Mouse (Mus musculus) cerebellum, postnatal 36 days (tissue): Measurements from ENCODE around the gene Psmb2.

Experiments used
- DNase-seq, 2 experiments: peaks; one replicate each; pipeline ENCODE4 v3.0.0; 2021 to 2022; ENCODE audit warnings: mixed read lengths in 2 of 2

Gene Psmb2

GRCm38 (mm10) chr4:126677054-126678003 lies at the start of gene Psmb2:
Gene Psmb2 (plus strand): TSS chr4:126677630.
- DNase-seq: peak; percentile 99

- no peak for DNase-seq
Measured at GRCm38 (mm10) chr4:126631922-126632321, 45.5 kb upstream of the Psmb2 start.

DNA sequence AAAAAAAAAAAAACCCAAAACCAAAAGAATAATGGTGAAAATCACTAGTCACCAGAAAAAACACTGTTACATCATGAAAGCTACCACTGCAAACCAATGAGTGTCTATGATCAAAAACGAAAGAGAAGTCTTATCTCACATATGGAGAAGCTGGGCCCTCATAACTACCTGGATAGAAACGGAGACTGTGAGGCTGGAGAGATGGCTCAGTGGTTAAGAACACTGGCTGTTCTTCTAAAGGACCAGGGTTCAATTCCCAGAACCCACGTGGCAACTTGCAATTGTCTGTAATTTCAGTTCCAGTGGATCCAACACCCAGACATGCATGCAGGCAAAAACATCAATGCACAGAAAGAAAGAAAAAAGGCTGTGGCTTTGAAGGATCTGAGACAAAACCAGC lies 44.8 kb upstream of the Psmb2 start:
- no peak for DNase-seq

DNA sequence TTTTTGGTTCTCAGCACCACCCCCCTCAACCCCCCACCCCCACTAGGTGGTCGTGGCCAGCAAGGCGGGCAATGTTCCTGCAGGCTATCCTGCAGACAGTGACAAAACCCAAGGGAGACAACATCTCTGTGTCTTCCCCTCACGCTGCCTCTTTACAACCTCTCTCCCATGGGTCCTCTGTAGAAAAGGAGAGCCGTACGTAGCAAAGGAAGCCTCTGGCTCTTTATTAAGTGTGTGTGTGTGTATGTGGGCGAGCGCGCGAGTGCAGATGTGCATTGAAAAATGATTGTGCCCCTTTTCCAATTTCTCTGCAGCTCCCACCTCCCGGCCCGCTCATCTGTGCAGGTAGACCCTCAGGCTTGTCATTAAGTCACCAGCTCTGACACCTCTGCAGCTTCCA lies 41.1 kb upstream of the Psmb2 start:
- DNase-seq: no peak

- no peak for DNase-seq
Measured at GRCm38 (mm10) chr4:126637446-126637845, 40.0 kb upstream of the Psmb2 start.

GRCm38 (mm10) chr4:126639339-126639738 lies 38.1 kb upstream of the Psmb2 start:
- DNase-seq: no peak

DNA sequence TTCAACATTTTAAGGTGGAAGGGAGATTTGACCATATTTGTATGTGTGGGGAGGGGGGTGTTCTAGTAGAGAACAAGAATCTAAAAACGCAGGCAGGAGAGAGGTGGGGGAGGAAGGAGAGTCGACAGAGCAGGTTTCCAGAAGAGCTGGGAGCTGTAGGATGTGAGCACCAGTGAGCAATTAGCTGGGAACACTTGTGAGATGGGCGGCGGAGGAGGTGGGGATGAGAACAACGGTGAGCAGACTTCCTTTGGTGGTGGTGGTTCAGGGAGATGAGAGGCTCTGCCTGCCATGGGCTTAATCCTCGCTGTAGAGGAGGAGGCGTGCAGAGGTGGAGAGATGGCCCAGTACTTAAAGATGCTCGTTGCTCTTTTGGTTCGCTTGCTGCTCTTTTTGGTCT lies 35.5 kb upstream of the Psmb2 start:
- DNase-seq: no peak

GRCm38 (mm10) chr4:126643815-126644214 lies 33.6 kb upstream of the Psmb2 start:
- no peak for DNase-seq

DNA sequence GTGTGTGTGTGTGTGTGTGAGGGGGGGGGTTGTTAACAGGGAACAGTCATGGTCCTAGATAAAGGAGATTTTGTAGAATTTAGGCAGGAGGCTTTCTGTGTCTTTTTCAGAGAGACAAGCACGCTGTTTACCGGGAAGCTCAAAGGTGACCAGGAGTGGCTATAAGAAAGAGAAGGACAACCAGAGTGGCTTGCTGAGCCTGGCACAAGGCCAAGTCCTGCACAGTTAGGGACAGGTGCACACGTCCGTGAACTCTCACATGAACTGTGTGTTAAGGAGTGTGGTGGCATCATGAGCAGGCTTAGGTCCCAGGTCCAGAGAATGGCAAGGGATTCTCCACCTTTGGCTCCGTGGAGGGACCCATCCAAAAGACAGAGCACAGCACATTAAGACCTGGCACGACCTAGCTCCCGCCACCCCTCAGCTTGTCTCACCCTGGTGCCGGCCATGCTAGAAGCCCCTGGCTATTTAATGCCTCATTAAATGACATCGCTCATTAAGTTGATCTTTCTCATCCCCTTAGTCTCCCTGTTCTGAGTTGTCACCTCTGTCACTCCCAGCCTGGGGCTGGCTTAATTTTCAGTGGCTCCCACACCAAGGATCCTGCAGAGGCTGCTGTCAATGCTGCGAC lies 33.0 kb upstream of the Psmb2 start:
- no peak for DNase-seq

DNA sequence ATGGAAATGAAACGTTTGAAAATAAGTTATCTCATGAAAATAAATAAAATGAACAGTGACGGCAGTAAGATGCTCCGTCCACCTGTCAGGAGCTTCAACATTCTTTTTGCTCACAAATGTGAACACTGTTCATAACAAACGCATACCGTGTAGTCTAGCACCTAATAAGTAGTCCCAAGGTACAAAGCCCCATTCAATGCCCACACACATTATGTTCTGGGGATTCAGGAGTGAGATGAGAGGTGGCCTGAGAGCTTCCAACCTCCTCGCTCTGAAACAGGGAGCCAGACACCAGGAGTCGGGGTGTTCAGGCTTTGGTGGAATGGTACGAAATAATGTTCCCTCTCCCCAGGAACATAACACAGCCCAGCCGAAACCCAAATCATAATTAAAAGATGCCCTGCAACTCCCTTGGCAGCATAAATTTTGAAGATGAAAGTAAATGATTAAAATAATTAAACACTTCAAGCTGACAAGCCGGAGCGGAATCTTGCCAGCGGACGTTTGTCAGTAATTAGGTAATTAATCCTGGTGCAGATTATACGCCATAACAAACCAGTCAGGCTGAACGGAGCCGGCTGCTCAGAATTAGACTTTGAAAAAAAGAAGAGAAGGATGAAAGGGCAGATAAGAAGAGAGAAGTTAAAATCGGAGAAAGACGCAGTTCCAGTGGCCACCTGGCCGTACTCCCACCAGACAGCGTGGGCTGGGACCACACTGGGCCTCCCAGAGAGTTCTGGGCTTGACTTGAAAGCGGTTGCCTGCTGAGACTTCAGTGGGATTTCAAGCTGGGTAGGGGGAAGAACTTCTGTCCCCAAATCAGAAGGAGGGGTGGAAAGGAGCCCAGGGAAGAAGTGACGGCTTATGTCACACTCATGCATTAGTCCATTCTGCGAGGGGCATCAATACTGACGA lies 29.2 kb upstream of the Psmb2 start:
- DNase-seq: peak in 1 of 2 experiments; percentile 17

DNA sequence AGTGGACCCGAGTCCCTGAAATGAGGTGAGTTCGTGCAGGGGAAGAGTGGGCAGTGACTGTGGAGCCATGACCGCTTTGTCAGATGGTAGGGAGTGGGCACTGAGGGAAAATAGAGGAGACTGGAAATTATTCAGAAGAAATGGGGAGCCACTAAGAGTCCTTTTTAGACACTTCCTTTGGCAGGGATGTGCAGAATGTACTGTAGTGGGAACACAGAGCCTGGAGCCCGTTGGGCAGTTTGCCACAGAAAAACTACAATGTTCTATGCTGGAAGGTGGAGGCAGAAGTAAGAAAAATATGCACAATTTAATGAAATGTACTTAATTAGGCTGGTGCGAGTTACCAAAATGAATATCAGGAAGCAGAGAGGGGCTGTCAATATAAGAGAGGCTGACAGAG lies 24.3 kb upstream of the Psmb2 start:
- DNase-seq: no peak

DNA sequence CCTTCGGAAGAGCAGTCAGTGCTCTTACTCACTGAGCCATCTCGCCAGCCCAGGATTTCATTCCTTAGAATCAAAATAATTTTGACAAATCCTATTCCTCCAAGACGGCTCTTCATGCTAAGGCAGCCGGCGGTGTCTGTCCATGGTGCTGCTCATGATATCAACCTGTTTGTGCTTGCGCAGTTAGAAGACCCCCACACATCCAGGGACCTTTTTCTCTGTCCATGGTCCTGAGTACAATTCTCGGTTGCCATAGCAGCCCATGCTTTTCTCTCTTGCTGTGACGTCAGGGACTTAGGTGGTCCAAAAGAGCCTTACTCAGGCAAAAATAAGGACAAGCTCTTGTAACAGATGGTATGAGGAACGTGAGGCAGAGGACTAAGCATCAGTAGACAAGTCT lies 22.1 kb upstream of the Psmb2 start:
- DNase-seq: no peak

DNA sequence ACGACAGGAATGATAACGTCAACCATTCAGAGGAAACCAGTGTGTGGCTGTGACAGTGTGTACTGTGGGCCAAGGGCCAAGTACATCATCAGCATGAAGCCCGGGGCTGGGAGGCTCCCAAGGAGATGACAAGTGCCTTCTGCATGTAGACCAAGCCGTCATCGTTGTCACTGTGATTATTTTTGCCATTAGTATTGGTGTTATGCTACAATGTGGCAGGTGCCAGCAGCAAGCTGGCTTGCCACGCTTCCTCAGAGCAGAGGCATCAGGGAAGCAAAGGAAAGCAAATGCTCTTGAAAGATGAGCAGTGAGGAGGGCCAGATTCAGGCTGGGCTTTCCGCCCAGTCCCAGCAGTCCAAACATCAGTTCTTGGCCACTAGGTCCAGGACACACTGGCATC lies 16.2 kb upstream of the Psmb2 start:
- peak; percentile 58 to 73 for DNase-seq

DNA sequence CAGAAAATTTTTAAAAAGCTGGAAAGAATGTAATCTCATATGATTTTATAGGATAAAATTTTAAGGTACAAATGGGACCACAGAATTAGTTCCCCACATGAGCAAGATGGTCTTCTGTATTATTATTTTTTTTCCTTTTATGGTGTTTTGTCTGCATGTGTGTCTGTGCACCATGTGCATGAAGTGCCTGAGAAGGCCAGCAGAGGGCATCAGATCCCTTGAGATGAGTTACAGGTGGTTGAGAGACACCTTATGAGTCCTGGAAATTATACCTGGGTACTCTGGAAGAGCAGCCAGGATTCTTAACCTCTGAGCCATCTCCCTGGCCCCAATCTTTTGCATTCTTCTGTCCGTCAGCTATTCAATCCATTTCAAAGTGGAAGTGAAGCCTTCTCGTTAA lies 10.4 kb upstream of the Psmb2 start:
- no peak for DNase-seq

GRCm38 (mm10) chr4:126682298-126682697 lies 4.9 kb downstream of the Psmb2 start:
- no peak for DNase-seq

- no peak for DNase-seq
Measured at GRCm38 (mm10) chr4:126683084-126683483, 5.7 kb downstream of the Psmb2 start.

DNA sequence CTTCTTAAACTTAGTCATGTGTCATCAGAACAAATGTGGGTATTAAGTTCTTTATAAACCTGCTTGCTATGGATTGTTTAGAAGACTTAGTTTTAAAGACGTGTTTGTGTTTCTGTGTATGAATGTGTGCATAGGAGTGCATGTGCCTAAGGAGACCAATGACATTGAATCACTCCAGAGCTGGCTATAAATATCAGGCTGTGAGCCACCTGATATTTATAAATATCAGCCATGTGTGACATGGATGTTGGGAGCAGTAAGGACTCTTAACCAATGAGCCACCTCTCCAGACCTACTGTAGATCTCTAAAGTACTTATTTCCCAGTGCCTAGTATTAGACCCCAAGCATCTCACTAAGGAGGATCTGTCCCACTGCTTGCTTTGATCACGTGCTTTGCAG lies 12.0 kb downstream of the Psmb2 start:
- DNase-seq: no peak

GRCm38 (mm10) chr4:126693021-126693420 lies 15.6 kb downstream of the Psmb2 start:
- DNase-seq: no peak

GRCm38 (mm10) chr4:126696908-126697307 lies 19.5 kb downstream of the Psmb2 start:
- DNase-seq: no peak

GRCm38 (mm10) chr4:126706630-126707438 lies 29.4 kb downstream of the Psmb2 start:
- DNase-seq: no peak

DNA sequence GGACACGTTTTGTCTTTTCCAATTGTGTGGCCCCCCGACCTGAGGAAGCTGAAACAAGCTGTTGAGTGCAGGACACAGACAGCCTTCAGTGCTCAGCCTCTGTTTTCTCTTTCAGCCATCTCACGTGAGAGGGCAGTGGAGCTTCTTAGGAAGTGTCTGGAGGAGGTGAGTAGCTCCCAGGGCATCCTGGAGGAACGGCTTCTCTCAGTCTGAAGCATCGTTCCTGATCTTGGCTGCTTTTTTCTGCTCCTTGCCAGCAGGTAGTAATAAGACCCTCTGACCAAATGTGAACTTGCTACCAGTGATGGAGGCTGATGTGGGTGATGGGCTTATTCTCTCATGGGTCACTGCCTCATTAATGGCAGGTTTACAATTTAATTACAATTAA lies 30.0 kb downstream of the Psmb2 start:
- no peak for DNase-seq

DNA sequence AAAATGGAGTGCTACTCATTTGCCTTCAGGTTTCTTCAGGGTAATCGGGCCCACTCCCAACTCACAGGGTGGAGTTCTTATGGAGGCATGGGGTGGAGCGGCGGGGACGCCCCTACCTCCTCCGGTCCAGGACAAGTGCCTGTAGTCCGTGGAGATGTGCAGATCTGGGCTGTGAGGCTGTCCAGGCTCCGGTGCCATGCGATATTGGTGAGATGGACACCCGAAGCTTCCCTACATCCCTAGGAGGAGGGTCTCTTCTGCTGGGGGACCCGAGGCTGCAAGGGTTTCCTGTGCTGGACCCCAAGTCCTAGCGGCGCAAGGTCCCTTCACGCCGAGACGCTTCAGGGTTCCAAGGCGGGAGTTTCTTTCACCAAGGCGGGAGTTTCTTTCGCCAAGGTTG lies 54.7 kb downstream of the Psmb2 start:
- no peak for DNase-seq
